Mouse (Mus musculus) stomach, embryonic 14.5 days (tissue): ENCODE data around the gene Bfsp2. TPM values are rescaled to one million over a fixed set of nuclear protein-coding genes. Genes with fewer than 3 reads are reported as not detected.

ENCODE experiments used
- ATAC-seq: fragments of 200-750 bp; cut with Nextera tagmentation; 2 replicates; pipeline ENCODE4 v1.8.0; 2017; ENCODE audit warnings: low read depth, moderate TSS enrichment; ENCODE audit not compliant: insufficient number of reproducible peaks, insufficient read depth, low FRiP score
- H3K27ac ChIP-seq: fragments of 300-500 bp; sonication (generic); 2 replicates; pipeline ENCODE4 v1.5.1; 2014; ENCODE audit warnings: mild to moderate bottlenecking, low read length, moderate library complexity, mixed read lengths
- H3K27me3 ChIP-seq: fragments of 300-500 bp; sonication (generic); 2 replicates; pipeline ENCODE4 v1.6.1; 2014; ENCODE audit warnings: low read length, control low read depth, mixed read lengths; ENCODE audit not compliant: control insufficient read depth, insufficient read depth
- H3K36me3 ChIP-seq: fragments of 300-500 bp; sonication (generic); 2 replicates; pipeline ENCODE4 v1.6.1; 2014; ENCODE audit warnings: mild to moderate bottlenecking, control low read depth, low read length, moderate library complexity, mixed read lengths; ENCODE audit not compliant: control insufficient read depth, insufficient read depth
- H3K4me1 ChIP-seq: fragments of 300-500 bp; sonication (generic); 2 replicates; pipeline ENCODE4 v1.6.1; 2014; ENCODE audit warnings: low read length, control low read depth, mixed read lengths; ENCODE audit not compliant: control insufficient read depth, insufficient read depth
- H3K4me2 ChIP-seq: fragments of 300-500 bp; sonication (generic); replicated peaks from 2 replicates; pipeline ENCODE4 v1.6.1; 2014; ENCODE audit warnings: low read depth, low read length, control low read depth
- H3K4me3 ChIP-seq: fragments of 300-500 bp; sonication (generic); 2 replicates; pipeline ENCODE4 v1.5.1; 2014; ENCODE audit warnings: low read depth, low read length, control low read depth
- H3K9ac ChIP-seq: fragments of 300-500 bp; sonication (generic); replicated peaks from 2 replicates; pipeline ENCODE4 v1.6.1; 2014; ENCODE audit warnings: low read depth, mild to moderate bottlenecking, control low read depth, low read length, moderate library complexity, mixed read lengths
- H3K9me3 ChIP-seq: fragments of 300-500 bp; sonication (generic); 2 replicates; pipeline ENCODE4 v1.6.1; 2016; ENCODE audit warnings: low read depth, low read length, control low read depth; ENCODE audit not compliant: control insufficient read depth
- WGBS: fragments of 180-500 bp; shearing (Covaris S2); extraction: QIAGEN DNeasy Blood & Tissue Kit; methylation state at CpG from one replicate; pipeline ENCODE4 v1.1.7; 2014; 5-methylcytosine and 5-hydroxymethylcytosine counted together
- polyA plus RNA-seq: library from polyadenylated mRNA; unstranded; fragments of >200 nt; fragmentation: Nextera tagmentation; extraction: Ambion mirVana; gene quantifications from 2 replicates; pipeline ENCODE4 v1.2.1, GENCODE M21; 2014

Bfsp2 gene
- polyA plus RNA-seq, 1 experiment from 2014 or later: 0.45 TPM

DNA sequence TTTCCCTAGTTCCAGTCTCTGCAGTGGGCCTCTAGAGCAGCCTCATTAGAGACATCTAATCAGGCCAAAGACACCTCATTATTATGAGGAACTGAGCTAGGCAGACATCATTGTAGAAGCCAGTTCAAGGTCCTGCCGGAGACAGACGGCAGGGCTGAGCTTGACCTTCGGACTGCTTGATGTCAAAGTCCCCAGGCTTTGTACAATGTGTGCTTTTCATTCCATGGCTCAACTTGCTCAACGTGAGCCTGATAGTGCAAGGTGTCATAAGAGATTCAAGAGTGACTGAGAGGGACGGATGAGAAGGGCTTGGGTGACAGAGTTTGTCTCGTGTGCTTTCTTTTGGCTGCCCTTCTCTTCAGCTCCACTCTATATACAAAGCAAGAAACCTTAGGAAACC is 4.8 kb downstream of the Bfsp2 start:
- H3K9ac ChIP-seq: no peak overlapping the region
- H3K27ac ChIP-seq: no peak overlapping the region
- 0 out of 2 replicates have a peak, but pooled peaks cover 3% of the 10 kb centered on the region for H3K4me1 ChIP-seq
- H3K4me3 ChIP-seq: no peak overlapping the region
- no peaks in the 10 kb centered on the region for H3K27me3 ChIP-seq
- no peak overlapping the region for H3K4me2 ChIP-seq
- H3K9me3 ChIP-seq: no peaks in the 10 kb centered on the region
- no peaks in the 10 kb centered on the region for H3K36me3 ChIP-seq
- ATAC-seq: no peak
- 72% methylated on average over 6 of the region's 6 CpGs for WGBS

DNA sequence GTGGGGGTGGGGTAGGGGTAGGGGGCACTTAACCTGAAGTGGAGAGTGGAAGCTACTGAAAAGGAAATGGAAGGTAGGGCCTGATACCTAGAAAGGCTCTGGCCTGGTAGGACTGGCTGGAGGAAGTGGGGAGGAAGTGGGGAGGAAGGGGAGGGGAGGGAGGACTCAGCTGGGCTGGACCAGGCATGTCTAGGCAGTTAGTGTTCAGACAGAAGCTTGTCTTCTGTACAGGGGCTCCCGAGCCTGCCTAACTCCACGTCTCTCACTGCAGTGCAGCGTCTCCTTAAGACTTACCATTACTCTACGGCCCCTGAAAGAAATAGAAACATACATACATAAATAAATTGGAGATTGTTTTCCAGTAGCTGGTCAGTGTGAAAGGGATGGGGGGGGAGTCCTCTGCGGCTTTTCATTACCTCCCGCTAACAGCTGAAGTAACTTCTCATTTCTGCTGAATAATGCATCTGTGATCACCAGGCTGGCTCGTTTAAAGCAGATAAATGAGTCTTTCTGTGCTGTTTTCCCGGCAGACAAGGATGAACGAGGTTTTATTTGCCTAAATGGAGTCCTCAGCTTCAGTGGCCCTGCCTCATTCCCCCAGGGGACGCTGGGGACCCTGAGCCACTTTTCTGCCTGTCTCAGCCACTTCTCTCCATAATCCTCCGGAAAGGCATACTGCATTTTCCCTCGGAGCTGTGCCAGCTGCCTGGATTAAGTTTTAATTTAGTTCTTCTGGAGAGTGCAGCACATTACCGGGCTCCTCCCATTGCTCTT is 6.1 kb downstream of the Bfsp2 start:
- Histone ChIP-seq H3K4me1 (0 out of 2 replicates have a peak, but pooled peaks cover 3% of the 10 kb centered on the region), H3K4me2 (no peak overlapping the region; the same call in 1 of the 2 replicates), H3K9me3 (no peaks in the 10 kb centered on the region), H3K27ac (peak overlapping the region; percentile 39; the same call in 1 of the 2 replicates), H3K27me3 (no peaks in the 10 kb centered on the region), H3K4me3 (no peak overlapping the region), H3K36me3 (no peaks in the 10 kb centered on the region), H3K9ac (no peak overlapping the region)
- peak; percentile 53; the same call in 1 of the 2 replicates for ATAC-seq
- WGBS: 25% methylated on average over 13 of the region's 13 CpGs

DNA sequence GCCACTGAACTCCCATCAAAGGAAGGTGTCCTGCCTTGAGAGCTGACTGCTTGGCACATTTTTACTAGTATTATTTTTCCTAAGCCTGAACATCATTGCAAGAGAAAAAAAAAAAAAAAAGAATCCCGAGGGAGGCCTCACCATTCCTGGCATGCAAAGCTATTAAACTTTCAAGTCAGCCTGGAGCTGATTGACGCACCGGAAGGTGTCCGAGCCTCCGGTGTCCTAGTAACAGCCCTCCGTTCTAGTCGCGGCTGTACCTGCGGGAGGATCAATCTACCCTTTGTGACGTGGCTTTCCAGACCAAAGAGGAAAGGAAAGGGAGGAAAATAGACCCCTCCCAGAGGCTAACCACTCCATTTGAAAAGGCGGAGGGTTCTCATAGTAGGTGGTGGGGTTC is 8.4 kb downstream of the Bfsp2 start:
- 25% methylated on average over 11 of the region's 11 CpGs for WGBS
- 0 out of 2 replicates have a peak, but pooled peaks cover 3% of the 10 kb centered on the region for H3K4me1 ChIP-seq
- H3K9me3 ChIP-seq: no peaks in the 10 kb centered on the region
- H3K27ac ChIP-seq: no peak overlapping the region
- no peak overlapping the region for H3K4me3 ChIP-seq
- no peak overlapping the region for H3K9ac ChIP-seq
- H3K36me3 ChIP-seq: no peaks in the 10 kb centered on the region
- no peaks in the 10 kb centered on the region for H3K27me3 ChIP-seq
- ATAC-seq: no peak
- no peak overlapping the region for H3K4me2 ChIP-seq

DNA sequence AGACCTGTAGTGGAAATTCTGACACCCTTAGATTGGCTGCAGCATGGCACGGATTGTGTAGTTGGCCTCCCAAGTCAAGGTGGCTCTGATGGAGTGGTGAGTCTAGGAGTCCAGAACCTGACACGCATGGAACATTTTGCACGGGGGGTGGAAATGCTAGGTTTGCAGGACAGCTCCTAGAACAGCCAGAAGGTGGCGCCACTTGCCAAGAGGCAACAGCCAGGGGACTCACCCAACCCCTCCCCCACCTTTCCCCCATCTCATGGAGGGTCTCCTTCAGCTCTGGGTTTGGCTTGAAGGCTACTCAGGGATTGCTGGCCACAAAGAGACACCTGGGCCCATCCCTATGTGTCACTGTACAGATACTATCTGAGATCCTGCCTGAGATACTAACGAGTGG is 10.7 kb downstream of the Bfsp2 start:
- H3K36me3 ChIP-seq: no peaks in the 10 kb centered on the region
- H3K4me3 ChIP-seq: no peak overlapping the region
- ATAC-seq: no peak
- H3K4me2 ChIP-seq: no peak overlapping the region
- H3K9ac ChIP-seq: no peak overlapping the region
- H3K4me1 ChIP-seq: 0 out of 2 replicates have a peak, but pooled peaks cover 3% of the 10 kb centered on the region
- 71% methylated on average over 5 of the region's 5 CpGs for WGBS
- no peak overlapping the region for H3K27ac ChIP-seq
- H3K9me3 ChIP-seq: no peaks in the 10 kb centered on the region
- no peaks in the 10 kb centered on the region for H3K27me3 ChIP-seq

DNA sequence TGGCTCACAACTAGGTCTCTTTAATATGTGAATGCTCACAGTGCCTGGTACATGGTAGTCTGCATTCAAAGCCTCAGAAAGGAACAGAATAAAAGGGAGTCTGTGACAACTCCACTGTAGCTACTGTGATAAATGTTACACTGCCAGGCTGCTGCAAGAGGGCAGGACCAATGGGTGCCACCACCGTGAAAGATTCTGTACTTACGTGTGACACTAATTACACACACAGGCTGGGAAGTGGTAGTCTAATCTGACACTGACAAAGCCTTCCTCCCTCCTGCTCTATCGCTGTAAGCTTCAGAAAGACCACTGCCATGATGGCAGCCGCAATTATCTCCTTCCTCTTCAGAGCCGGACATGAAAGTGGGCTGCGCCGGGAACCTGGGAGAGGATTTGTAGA is 11.3 kb downstream of the Bfsp2 start:
- no peak overlapping the region for H3K27ac ChIP-seq
- no peaks in the 10 kb centered on the region for H3K27me3 ChIP-seq
- ATAC-seq: no peak
- no peak overlapping the region for H3K9ac ChIP-seq
- H3K4me1 ChIP-seq: 0 out of 2 replicates have a peak, but pooled peaks cover 3% of the 10 kb centered on the region
- H3K36me3 ChIP-seq: no peaks in the 10 kb centered on the region
- H3K9me3 ChIP-seq: no peaks in the 10 kb centered on the region
- WGBS: 76% methylated on average over 7 of the region's 7 CpGs
- H3K4me2 ChIP-seq: no peak overlapping the region
- H3K4me3 ChIP-seq: no peak overlapping the region

DNA sequence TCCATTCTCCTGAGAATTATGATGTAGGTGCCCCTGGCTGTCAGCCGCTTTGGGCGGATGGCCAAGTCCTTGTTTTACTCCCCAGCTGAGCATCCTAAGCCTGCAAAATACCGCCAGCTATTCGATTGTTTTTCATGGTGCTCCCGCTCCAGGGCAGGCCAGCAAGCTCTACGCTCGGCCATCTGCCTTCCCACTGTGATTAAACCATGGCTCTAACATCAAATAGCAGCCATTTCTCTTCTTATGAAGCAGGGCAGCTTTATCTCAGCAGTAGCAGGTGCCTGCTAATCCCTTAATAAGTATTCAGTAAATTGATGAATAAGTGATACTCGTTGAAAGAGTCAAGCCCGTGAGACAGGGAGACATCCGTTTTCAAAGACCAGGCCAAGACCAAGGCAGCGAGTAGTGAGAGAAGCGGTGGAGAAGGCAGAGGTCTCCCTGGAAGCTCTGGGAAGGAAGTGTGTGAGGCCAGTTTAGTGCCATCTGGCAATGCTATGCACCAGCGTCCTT is 14.5 kb downstream of the Bfsp2 start:
- Histone ChIP-seq H3K27ac (no peak overlapping the region), H3K9ac (no peak overlapping the region), H3K4me3 (no peak overlapping the region), H3K4me1 (no peaks in the 10 kb centered on the region), H3K27me3 (no peaks in the 10 kb centered on the region), H3K9me3 (no peaks in the 10 kb centered on the region), H3K36me3 (no peaks in the 10 kb centered on the region), H3K4me2 (no peak overlapping the region)
- ATAC-seq: no peak
- 56% methylated on average over 13 of the region's 13 CpGs for WGBS

DNA sequence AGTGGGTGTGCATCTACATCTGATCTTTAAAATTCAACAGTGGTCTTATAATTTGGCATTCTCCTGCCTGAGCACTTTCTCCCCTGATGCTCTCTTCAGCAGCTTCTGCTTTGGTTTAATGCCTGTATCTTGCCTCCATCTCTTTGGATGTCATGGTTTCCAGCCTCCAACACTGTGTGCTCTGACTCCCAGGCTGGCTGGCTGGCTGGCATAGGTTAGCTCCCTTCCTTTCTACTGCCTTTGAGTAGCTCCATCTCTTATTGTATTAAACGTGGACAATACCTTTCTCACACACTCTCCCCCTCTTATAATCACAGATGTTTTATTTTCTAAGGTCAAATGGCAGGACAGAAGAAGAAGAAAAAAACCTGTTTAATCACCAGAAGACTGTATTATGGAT is 14.9 kb downstream of the Bfsp2 start:
- Histone ChIP-seq H3K9ac (no peak overlapping the region), H3K4me3 (no peak overlapping the region), H3K9me3 (no peaks in the 10 kb centered on the region), H3K36me3 (no peaks in the 10 kb centered on the region), H3K27ac (no peak overlapping the region), H3K27me3 (no peaks in the 10 kb centered on the region), H3K4me1 (no peaks in the 10 kb centered on the region), H3K4me2 (no peak overlapping the region)
- 20% methylated on average over 1 of the region's 1 CpGs for WGBS
- no peak for ATAC-seq

DNA sequence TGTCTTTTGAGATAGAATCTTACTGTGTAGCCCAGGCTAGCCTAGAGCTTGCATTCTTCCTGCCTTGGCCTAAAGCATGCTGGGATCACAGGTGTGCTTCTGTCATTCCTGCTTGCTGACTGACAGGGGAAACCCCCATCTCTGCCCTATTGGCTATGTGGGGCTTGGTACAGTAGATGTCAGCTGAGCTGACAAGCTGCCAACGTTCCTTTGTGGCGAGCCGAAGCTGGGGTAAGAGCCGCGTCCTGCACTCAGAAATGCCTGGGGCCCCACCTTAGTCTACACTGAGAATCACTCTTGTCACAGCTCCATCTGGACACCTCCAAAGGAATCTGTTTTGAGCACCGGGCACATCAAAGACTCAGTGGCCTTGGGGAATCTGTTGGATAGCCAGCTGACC is 16.4 kb downstream of the Bfsp2 start:
- Histone ChIP-seq H3K4me2 (no peak overlapping the region), H3K27me3 (no peaks in the 10 kb centered on the region), H3K9ac (no peak overlapping the region), H3K9me3 (no peaks in the 10 kb centered on the region), H3K4me3 (no peak overlapping the region), H3K4me1 (no peaks in the 10 kb centered on the region), H3K27ac (no peak overlapping the region), H3K36me3 (no peaks in the 10 kb centered on the region)
- WGBS: 86% methylated on average over 6 of the region's 6 CpGs
- no peak for ATAC-seq
